Mouse (Mus musculus): Measurements from ENCODE around the gene Nup35.
A peak's percentile ranks its signal among the peaks of the same experiment; 100 is the strongest.

- TF ChIP-seq CTCF (IDR thresholded peaks at IDR 0.05; ENCODE audit: low read depth) (peak; percentile 31), EP300 (IDR thresholded peaks at IDR 0.05; ENCODE audit: low read depth) (no peak)
Observed at GRCm38 (mm10) chr2:80632336-80633026, 15.4 kb downstream of the Nup35 start.

All from liver, embryonic 14.5 days (tissue).